Mouse (Mus musculus): ENCODE results near the gene Cradd.

DNA sequence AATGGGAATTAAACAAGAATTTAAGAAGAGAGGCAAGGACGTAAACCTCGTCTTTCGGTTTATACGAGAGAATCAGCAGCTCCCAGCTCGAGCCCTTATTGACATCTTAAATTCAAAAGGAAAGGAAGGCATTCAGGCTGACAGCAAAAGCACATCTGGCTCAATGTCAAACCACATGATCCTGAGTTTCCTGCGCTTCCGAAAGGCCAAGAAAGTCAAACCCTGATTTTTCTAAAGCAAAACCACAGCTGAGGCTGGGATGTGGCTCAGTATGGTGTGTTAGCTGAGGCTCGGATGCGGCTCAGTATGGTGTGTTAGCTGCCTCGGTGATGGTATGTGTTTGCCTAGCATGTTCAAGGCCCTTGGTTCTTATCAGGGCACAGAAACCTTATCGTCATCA is 26.9 kb downstream of the Cradd start:
- no peak for TF ChIP-seq CTCF (IDR thresholded peaks at IDR 0.05; ENCODE audit: extremely low read depth, insufficient read length, insufficient replicate concordance, low read depth, low read length)
- TF ChIP-seq POLR2A (IDR thresholded peaks at IDR 0.05; ENCODE audit: low read depth, low read length) = no peak

Data from small intestine, adult 2 months (tissue).